Mouse (Mus musculus) gonadal fat pad, adult 2 months (tissue): ENCODE results near the gene Cdk17. TPM values are rescaled to one million over a fixed set of nuclear protein-coding genes. Genes with fewer than 3 reads are reported as not detected.

Experiments used
- DNase-seq: peaks from one replicate; pipeline ENCODE4 v3.0.0-alpha.2; 2012; ENCODE audit warnings: low read depth
- polyA plus RNA-seq: library from polyadenylated mRNA; depleted of rRNA; stranded (reverse); fragments of >200 nt; gene quantifications from 2 replicates; pipeline ENCODE4 v1.2.3, GENCODE M21; 2012; rRNA removed

Cdk17 gene
- polyA plus RNA-seq = 12.1 and 12.6 TPM in 2 replicates

- DNase-seq = no peak
Measured at GRCm38 (mm10) chr10:93160807-93161510, at the start of gene Cdk17. Gene Cdk17 (plus strand): TSS chr10:93160875.

- DNase-seq = peak; percentile 77
Measured at GRCm38 (mm10) chr10:93111412-93111811, 49.3 kb upstream of the Cdk17 start.

GRCm38 (mm10) chr10:93112021-93112420 lies 48.7 kb upstream of the Cdk17 start:
- DNase-seq = no peak

GRCm38 (mm10) chr10:93113968-93114367 lies 46.7 kb upstream of the Cdk17 start:
- peak; percentile 71 for DNase-seq

GRCm38 (mm10) chr10:93114782-93115181 lies 45.9 kb upstream of the Cdk17 start:
- no peak for DNase-seq

GRCm38 (mm10) chr10:93115743-93116142 lies 44.9 kb upstream of the Cdk17 start:
- DNase-seq = no peak

GRCm38 (mm10) chr10:93116636-93117035 lies 44.0 kb upstream of the Cdk17 start:
- peak; percentile 72 for DNase-seq

- no peak for DNase-seq
Measured at GRCm38 (mm10) chr10:93119809-93120208, 40.9 kb upstream of the Cdk17 start.

GRCm38 (mm10) chr10:93121262-93121860 lies 39.3 kb upstream of the Cdk17 start:
- DNase-seq = no peak

GRCm38 (mm10) chr10:93122399-93123184 lies 38.1 kb upstream of the Cdk17 start:
- DNase-seq = no peak

- no peak for DNase-seq
Measured at GRCm38 (mm10) chr10:93123310-93123709, 37.4 kb upstream of the Cdk17 start.

- DNase-seq = no peak
Measured at GRCm38 (mm10) chr10:93123957-93124613, 36.6 kb upstream of the Cdk17 start.

GRCm38 (mm10) chr10:93126025-93126424 lies 34.6 kb upstream of the Cdk17 start:
- DNase-seq = no peak

GRCm38 (mm10) chr10:93128566-93128965 lies 32.1 kb upstream of the Cdk17 start:
- no peak for DNase-seq

- no peak for DNase-seq
Measured at GRCm38 (mm10) chr10:93129345-93129744, 31.3 kb upstream of the Cdk17 start.

GRCm38 (mm10) chr10:93129904-93130455 lies 30.7 kb upstream of the Cdk17 start:
- no peak for DNase-seq

GRCm38 (mm10) chr10:93130456-93130940 lies 30.2 kb upstream of the Cdk17 start:
- DNase-seq = no peak

- DNase-seq = no peak
Measured at GRCm38 (mm10) chr10:93131865-93132566, 28.7 kb upstream of the Cdk17 start.

GRCm38 (mm10) chr10:93138730-93139129 lies 21.9 kb upstream of the Cdk17 start:
- DNase-seq = no peak

- DNase-seq = no peak
Measured at GRCm38 (mm10) chr10:93140778-93141177, 19.9 kb upstream of the Cdk17 start.
